Mouse (Mus musculus): ENCODE measurements around the gene Gad2. TPM values are rescaled to one million over a fixed set of nuclear protein-coding genes. Genes with fewer than 3 reads are reported as not detected.
A peak's percentile ranks its signal among the peaks of the same experiment; 100 is the strongest.

Gene Gad2
- polyA plus RNA-seq, 1 experiment from 2014 or later: not detected

DNA sequence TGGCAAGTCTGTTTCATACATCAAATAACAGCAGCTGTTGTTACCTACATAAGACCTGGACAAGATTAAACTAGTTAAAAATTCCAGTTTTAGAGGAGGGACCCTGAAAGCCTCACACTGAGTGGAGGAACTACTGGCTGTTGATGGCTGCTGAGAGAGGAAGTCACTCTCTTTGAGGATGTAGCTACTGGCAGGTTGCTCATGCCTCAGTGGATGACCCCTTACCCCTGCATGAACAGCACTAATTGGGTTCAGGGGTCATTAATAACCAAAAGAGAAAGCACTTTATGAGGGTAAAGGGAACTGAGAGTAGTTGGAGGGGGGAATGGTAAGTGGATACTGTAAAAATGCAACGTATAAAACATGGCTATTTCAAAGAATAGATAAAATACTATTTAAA, 105.1 kb downstream of the Gad2 start:
- H3K9me3 ChIP-seq (ENCODE audit: low read length): no peaks in the 10 kb centered on the region
- no peak overlapping the region for H3K4me3 ChIP-seq (ENCODE audit: low read depth, low read length)
- no peak for ATAC-seq
- H3K27me3 ChIP-seq (ENCODE audit: insufficient read depth, low read length): no peaks in the 10 kb centered on the region
- H3K27ac ChIP-seq (ENCODE audit: low read depth): no peak overlapping the region
- TF ChIP-seq CTCF (IDR thresholded peaks at IDR 0.05; ENCODE audit: low read depth): no peak
- no peak for TF ChIP-seq EP300 (IDR thresholded peaks at IDR 0.05; ENCODE audit: low read depth)
- no peak overlapping the region for H3K4me2 ChIP-seq (ENCODE audit: low read depth, low read length)
- H3K36me3 ChIP-seq (replicated peaks; ENCODE audit: insufficient read depth, low read length): no peaks in the 10 kb centered on the region
- H3K9ac ChIP-seq (replicated peaks): no peak overlapping the region
- WGBS (ENCODE audit: insufficient replicate concordance): 64% methylated on average over 1 of the region's 1 CpGs
- no peaks in the 10 kb centered on the region for H3K4me1 ChIP-seq (ENCODE audit: insufficient read depth)
- DNase-seq: no peak

DNA sequence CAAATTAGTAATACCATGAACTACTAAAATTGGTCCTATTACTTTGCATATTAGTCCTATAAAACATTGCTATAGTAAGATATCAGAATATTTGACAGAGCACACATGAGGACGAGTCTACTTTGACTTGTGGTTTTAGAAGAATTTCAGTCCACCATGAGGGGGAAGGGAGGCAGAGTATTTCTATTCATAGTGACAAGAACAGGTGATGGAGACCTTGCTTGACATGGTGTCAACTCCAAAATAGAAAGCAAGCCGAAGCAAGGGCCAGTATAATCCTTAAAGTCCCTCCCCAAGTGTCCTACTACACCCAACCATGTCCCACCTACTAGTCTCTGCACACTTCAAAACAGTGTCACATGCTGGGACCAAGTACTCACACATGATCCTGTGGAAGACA, 114.1 kb downstream of the Gad2 start:
- WGBS (ENCODE audit: insufficient replicate concordance): 64% methylated on average over 2 of the region's 2 CpGs
- H3K4me3 ChIP-seq (ENCODE audit: low read depth, low read length): no peak overlapping the region
- no peaks in the 10 kb centered on the region for H3K36me3 ChIP-seq (replicated peaks; ENCODE audit: insufficient read depth, low read length)
- H3K9me3 ChIP-seq (ENCODE audit: low read length): no peaks in the 10 kb centered on the region
- no peak overlapping the region for H3K27ac ChIP-seq (ENCODE audit: low read depth)
- H3K9ac ChIP-seq (replicated peaks): no peak overlapping the region
- TF ChIP-seq EP300 (IDR thresholded peaks at IDR 0.05; ENCODE audit: low read depth) (no peak), CTCF (IDR thresholded peaks at IDR 0.05; ENCODE audit: low read depth) (no peak)
- no peaks in the 10 kb centered on the region for H3K4me1 ChIP-seq (ENCODE audit: insufficient read depth)
- DNase-seq (no peak), ATAC-seq (no peak)
- H3K27me3 ChIP-seq (ENCODE audit: insufficient read depth, low read length): no peaks in the 10 kb centered on the region
- no peak overlapping the region for H3K4me2 ChIP-seq (ENCODE audit: low read depth, low read length)

DNA sequence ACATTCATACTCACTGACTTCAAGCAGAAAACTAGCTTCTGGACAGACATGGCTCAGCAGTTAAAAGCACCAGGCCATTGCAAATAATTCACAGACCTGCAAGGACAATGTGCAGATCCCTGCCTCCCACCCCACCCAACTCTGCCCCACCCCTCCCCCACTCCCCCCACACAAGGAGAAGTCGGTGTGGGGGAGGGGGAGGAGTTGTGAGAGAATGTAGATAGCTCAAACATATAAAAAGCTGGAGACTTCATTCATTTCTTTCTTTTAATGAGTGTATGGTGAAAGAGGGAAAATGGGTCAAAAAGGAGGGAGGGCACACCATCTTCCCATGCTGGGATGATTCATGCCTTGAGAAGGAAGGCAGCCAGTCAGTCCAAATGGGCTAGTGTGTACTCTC, 117.4 kb downstream of the Gad2 start:
- no peak overlapping the region for H3K4me3 ChIP-seq (ENCODE audit: low read depth, low read length)
- no peak overlapping the region for H3K27ac ChIP-seq (ENCODE audit: low read depth)
- peaks cover 2% of the 10 kb centered on the region; the same call in 1 of the 2 replicates for H3K4me1 ChIP-seq (ENCODE audit: insufficient read depth)
- no peaks in the 10 kb centered on the region for H3K36me3 ChIP-seq (replicated peaks; ENCODE audit: insufficient read depth, low read length)
- WGBS (ENCODE audit: insufficient replicate concordance): 50% methylated on average over 1 of the region's 1 CpGs
- no peak for DNase-seq
- ATAC-seq: no peak
- no peak for TF ChIP-seq EP300 (IDR thresholded peaks at IDR 0.05; ENCODE audit: low read depth)
- H3K9ac ChIP-seq (replicated peaks): no peak overlapping the region
- H3K4me2 ChIP-seq (ENCODE audit: low read depth, low read length): no peak overlapping the region
- no peaks in the 10 kb centered on the region for H3K9me3 ChIP-seq (ENCODE audit: low read length)
- no peaks in the 10 kb centered on the region for H3K27me3 ChIP-seq (ENCODE audit: insufficient read depth, low read length)

DNA sequence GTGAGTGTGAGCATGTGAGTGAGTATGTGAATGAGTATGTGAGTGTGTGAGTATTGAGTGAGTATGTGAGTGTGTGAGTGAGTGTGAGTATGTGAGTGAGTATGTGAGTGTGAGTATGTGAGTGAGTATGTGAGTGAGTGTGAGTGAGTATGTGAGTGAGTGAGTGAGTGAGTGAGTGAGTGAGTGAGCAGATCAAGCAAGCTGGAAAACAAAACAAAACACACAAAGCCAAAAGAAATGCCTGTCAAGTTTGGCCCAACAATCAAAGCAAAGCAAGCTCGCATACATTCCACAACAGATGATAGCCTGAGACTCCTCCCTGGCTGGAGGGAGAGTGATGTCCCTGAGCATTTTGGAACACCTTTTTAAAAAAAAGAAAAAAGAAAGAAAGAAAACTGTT, 118.4 kb downstream of the Gad2 start:
- Histone ChIP-seq H3K4me1 (ENCODE audit: insufficient read depth) (peaks cover 2% of the 10 kb centered on the region; the same call in 1 of the 2 replicates), H3K9ac (replicated peaks) (no peak overlapping the region), H3K4me2 (ENCODE audit: low read depth, low read length) (no peak overlapping the region), H3K27ac (ENCODE audit: low read depth) (no peak overlapping the region), H3K4me3 (ENCODE audit: low read depth, low read length) (no peak overlapping the region), H3K9me3 (ENCODE audit: low read length) (no peaks in the 10 kb centered on the region), H3K27me3 (ENCODE audit: insufficient read depth, low read length) (no peaks in the 10 kb centered on the region), H3K36me3 (replicated peaks; ENCODE audit: insufficient read depth, low read length) (no peaks in the 10 kb centered on the region)
- ATAC-seq (no peak), DNase-seq (no peak)
- WGBS (ENCODE audit: insufficient replicate concordance): 91% methylated on average over 1 of the region's 1 CpGs
- TF ChIP-seq CTCF (IDR thresholded peaks at IDR 0.05; ENCODE audit: low read depth) (no peak), EP300 (IDR thresholded peaks at IDR 0.05; ENCODE audit: low read depth) (no peak)

DNA sequence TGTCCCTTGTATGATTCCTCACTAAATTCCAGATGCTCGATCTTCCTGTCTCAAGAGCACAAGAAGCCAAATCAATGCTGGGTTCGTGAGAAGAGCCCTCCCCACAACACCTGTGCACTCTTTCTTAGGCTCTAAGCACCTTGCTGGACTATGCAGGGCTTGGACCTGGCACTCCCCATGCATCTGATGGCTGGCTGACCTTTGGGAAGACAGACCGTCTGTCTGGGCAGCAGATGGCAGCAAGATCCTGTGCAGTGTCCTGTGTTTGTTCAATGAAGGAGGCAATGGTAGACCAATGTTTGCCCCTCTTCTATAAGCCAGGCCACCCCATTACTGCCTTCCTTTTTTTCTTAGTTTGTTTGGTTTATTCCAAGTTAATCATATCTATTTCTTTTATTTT, 119.2 kb downstream of the Gad2 start:
- ATAC-seq (no peak), DNase-seq (no peak)
- H3K27ac ChIP-seq (ENCODE audit: low read depth): no peak overlapping the region
- no peak overlapping the region for H3K4me2 ChIP-seq (ENCODE audit: low read depth, low read length)
- H3K4me3 ChIP-seq (ENCODE audit: low read depth, low read length): no peak overlapping the region
- TF ChIP-seq CTCF (IDR thresholded peaks at IDR 0.05; ENCODE audit: low read depth): peak; percentile 58
- no peak for TF ChIP-seq EP300 (IDR thresholded peaks at IDR 0.05; ENCODE audit: low read depth)
- no peaks in the 10 kb centered on the region for H3K36me3 ChIP-seq (replicated peaks; ENCODE audit: insufficient read depth, low read length)
- no peaks in the 10 kb centered on the region for H3K9me3 ChIP-seq (ENCODE audit: low read length)
- H3K9ac ChIP-seq (replicated peaks): no peak overlapping the region
- H3K27me3 ChIP-seq (ENCODE audit: insufficient read depth, low read length): no peaks in the 10 kb centered on the region
- H3K4me1 ChIP-seq (ENCODE audit: insufficient read depth): peaks cover 2% of the 10 kb centered on the region; the same call in 1 of the 2 replicates
- 58% methylated on average over 3 of the region's 3 CpGs for WGBS (ENCODE audit: insufficient replicate concordance)

Small RNAs within 50 kb of the gene (microRNA-seq; reads per million reads assigned to microRNA genes)
- gene Gm23636 (not detected), gene Mir3967 (not detected)

Other genes starting within 250 kb of the Gad2 start
- 7.7 and 11.3 TPM in 2 replicates for gene Apbb1ip, start 151.9 kb downstream of the Gad2 start, polyA plus RNA-seq (2015; fragmentation: Nextera tagmentation; extraction: Ambion mirVana)

All from liver, postnatal 0 days (tissue).